Mouse (Mus musculus) c-Kit-negative CD71-positive TER-119-positive erythroid progenitor cells, embryonic 14.5 days (primary cell): ENCODE measurements around the gene Ccdc183.
A peak's percentile ranks its signal among the peaks of the same experiment; 100 is the strongest.

Experiments used
- DNase-seq: peaks from one replicate; pipeline ENCODE4 v3.0.0-alpha.2; 2013; ENCODE audit warnings: low read depth, low spot score

Ccdc183 gene

DNA sequence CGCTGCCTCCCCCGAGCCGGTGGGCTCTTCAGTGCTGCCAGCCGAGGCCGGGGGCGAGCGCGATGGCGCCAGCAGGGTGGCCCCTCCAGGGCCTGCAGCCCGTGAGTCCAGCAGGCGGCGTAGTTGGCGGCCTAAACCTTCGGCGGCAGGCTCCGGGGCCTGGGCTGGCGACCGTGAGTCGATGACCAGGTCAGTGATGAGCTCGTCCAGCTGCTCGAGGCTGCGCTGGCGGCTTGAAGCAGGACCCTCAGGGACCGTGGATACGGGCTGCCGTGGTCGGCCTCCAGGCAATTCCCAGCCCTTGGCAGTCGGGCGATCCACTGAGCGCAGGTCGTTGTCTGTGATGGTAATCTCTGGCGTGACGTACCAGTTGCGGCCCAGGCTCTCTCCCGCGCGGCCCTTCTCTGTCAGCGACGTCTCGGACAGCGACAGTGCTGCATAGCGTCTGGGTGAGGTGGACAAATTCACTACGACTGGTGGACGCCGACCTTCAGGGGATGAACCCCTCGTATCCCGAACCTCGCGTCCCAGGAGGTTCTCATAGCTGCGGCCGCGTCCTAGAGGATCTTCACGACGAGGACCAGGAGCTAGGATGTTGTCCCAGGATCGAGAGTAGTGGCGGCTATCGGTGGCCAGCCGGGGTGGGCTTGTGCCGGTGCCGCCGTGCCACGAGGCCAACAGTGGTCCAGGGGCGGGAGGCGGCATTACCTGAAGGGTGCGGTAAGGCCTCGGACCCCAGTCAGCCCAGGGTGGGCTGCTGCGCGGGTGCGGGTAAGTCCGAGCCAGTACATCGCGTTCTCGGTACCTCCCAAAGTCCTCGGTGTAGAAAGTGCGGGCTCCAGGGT is 39.3 kb downstream of the Ccdc183 start:
- no peak for DNase-seq

DNA sequence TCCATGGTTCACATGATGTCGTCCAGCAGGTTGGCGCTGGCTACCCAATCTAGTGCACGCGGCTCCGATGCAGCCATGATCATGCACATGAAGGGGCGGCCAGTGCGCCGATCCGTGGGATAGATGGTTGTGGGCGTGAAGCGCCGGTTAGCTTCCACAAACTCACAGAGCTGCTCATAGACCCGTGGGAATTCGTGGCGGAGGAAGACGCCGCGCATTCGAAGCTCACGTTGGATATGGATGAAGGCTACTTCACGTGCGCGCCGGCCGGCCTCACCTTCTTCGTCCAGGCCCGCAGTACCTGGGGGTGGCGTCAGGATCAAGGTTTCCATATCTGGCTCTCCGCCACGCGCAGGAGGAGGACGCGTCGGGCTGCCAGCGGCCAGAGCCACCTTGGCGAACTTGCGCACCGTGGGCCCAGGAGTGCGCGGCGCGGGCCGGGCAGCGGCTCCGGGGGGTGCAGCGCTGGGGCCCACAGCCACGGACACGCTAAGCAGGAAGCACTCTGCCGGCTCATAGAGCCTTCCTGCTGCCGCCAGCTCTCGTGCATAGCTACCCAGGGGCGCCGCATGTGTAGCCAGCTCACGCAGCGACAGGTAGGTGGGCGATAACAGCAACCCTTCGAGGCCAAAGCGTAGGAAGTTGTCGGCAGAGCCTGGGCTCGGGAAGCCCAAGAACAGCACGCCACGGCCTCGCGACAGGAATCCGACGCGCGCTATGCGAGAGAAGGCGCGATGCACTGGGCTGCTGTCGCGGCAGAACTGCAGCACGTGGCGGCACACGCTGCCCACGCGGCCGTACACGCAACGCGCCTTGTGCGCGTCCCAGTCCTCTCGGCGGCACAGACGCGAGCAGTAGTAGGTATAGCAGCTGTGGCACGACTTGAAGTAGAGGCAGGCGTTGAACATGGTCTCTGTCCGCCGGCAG is 40.2 kb downstream of the Ccdc183 start:
- DNase-seq, result no peak

DNA sequence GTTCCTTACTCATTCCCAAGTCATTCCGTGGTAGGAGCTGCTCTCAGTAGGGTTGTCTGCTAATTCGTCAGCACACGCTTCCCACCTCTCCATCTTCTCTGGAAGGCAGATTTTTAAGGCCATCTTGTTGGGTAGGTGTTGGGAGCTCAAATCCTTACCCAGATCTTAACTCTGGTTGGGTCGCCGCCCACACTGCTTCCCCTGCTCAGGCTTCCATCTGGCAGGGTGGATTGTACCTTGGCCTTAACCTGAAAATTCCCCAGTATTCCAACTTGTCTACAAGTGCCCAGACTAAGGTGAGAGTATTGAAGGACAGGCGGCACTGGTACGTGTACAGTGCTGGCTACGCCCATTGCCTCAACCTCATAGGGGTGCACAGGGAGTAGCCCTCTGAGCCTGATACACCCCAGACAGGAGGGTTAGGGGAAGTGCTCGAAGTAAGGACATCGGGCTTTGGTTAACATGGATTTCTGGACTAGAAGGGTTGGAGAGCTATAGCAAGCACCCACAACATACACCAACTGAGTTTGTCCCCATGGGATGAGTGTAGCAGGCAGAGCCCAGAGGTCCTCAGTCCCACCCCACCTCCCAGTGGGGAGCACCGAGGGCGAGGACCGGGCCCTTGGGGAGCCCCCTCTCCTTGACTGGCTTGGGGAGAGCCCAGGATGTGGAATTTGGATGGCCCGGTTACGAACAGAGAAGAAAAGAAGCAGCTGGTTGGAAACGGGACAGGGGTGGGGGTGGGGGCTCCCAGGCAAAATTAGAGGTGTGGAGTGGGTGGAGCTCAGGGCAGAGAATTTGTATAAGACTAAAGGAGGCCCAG is 41.2 kb downstream of the Ccdc183 start:
- no peak for DNase-seq

- no peak for DNase-seq
Measured at GRCm38 (mm10) chr2:25575432-25576027, 41.9 kb downstream of the Ccdc183 start.

GRCm38 (mm10) chr2:25574579-25575431 is 42.7 kb downstream of the Ccdc183 start, which contains the start of the genes Mamdc4 and Phpt1:
Gene Mamdc4, minus strand, starts transcription at chr2:25574845.
Gene Phpt1, minus strand, starts transcription at chr2:25575224.
- peak; percentile 84 for DNase-seq

- no peak for DNase-seq
Measured at GRCm38 (mm10) chr2:25574136-25574535, 43.3 kb downstream of the Ccdc183 start.

- no peak for DNase-seq
Measured at GRCm38 (mm10) chr2:25573068-25573467, 44.4 kb downstream of the Ccdc183 start.

DNA sequence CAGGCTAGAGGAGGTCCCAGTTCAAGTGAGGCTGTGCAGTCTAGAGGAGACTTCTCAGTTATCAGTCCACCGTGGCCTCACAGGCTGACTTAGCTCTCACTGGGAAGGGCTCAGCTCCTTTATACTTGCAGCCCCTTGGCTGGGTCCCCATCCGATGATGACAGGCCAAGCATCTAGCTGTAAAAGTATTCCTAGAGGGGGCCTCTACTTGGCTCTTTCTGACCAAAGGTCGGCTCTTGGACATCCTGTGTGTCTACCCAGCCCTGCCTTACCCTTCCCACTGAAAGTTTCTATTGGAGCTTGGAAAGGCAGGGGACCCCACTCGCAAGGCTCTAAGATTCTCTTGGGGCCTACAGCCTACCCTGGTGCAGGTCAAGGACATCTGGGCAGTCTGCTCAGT is 46.3 kb downstream of the Ccdc183 start:
- no peak for DNase-seq

GRCm38 (mm10) chr2:25569323-25569722 is 48.2 kb downstream of the Ccdc183 start:
- no peak for DNase-seq

DNA sequence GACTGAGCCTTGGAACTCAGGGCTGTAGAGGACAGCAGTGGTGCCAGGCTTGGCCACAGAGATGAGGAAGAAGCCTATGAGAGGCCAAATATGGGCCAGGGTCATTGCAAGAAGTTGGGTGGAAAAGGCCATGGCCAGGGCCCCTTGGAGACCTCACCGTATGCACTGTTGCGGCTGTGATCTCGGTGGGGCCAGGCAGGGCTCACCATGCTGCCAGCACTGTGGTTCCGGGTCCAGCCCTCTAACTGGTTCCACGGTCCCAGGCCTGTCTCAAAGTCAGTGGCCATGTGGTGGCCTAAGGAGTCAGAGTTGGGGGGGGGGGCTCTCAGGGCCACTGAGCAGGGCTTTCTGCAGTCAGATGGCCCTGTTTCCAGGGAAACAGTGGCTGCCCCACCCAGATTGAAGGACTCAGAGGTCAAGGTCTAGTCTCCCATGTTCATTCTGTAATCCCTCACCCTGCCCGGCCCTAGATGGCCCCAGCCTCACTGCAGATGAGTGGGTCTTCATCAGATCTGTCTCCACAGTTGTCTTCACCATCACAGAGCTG is 48.9 kb downstream of the Ccdc183 start:
- DNase-seq, result no peak

- no peak for DNase-seq
Measured at GRCm38 (mm10) chr2:25566558-25566957, 50.9 kb downstream of the Ccdc183 start.

DNA sequence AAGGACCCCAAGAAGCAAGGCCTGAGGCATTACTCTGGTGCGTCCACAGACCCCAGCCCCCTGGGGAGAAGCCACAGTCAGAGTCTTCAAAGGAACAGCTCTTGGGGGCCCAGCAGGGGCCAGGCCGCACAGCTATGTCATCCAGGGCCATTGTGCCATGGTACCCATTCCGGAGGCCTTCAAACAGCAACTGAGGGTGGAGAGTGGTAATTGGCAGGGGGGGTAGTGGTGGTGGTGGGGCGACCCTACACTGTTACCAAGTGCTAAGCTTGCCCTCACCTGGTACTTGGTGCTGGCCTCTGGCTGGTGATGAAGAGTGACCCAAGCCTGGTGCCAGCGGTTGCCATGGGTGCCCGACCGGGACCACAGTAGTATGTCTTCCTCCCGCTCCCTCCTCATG is 51.7 kb downstream of the Ccdc183 start:
- DNase-seq, result no peak

DNA sequence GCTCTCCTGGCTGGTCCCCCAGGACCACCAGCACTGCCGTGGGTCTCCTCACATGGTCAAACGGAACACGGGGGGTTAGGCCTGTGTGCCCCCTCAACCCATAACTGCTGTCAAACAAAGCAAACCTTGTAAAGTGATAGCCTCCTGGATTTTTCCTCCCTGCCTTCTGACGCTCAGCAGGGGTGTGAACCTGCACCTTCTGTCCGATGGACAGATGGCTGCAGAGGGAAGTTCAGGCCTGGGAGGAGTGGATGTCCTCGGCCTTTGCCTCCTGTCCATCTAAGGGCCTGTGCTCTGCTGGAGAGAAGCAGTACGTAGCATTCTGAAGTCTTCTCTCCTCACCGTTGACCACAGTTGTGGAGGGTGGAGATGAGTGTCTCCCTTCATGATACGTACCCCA is 55.5 kb downstream of the Ccdc183 start:
- no peak for DNase-seq

DNA sequence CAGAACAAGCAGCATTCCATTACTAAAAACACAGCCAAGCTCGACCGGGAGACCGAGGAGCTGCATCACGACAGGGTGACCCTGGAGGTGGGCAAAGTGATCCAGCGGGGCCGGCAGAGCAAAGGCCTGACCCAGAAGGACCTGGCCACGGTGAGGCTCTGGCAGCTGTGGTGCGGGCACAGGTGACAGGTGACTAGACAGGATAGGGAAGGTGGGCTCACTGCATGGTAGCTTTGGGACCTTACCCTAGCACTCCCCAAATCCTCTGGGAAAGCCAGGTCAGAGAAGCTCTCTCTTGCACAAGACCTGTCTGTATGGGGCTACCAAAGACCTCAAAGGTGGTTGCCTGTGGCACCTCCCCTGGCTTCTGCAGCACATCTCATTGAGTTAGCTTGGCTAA is 56.9 kb downstream of the Ccdc183 start:
- DNase-seq, result no peak

DNA sequence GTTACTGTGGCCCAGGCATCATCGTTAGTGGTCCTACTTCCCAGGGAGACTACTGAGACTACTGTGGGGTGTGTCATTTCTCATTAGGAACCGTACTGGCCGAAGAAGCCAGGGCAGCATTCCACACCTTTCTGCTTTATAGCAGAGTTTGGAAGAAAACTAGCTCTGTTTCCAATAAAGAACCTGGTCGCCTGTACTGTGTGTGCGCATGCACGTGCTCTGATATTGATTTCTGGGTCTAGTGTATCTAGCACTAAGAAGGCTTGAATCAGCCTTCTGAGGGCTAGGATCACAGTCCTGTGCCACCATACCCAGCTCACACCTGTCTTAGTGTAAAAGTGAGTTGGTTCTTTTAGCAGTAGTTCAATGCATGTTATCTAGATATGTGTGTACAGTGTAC is 58.7 kb downstream of the Ccdc183 start:
- no peak for DNase-seq
